Comparison of ENCODE assay signal across 22 mouse cellular contexts in the genomic region with DNA sequence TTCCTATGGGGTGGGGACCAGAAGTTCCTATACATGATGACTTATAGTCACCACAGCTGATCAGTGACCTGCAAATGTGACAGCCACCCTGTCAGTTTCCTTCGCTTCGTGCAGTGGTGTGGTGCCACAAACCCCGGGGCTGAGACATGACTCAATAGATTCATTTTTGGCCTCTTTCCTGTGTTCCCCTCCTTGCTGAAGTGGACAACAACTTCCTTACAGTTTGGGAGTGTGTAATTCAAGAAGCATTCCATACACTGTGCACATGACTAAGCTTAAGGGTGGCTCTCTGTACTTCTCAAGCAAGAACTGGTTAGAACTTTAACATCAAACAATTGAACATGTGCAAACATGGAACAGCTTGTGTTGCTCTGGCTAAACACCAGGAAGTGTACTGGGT. TPM values are rescaled to one million over a fixed set of nuclear protein-coding genes. Genes with fewer than 3 reads are reported as not detected.
DNase-seq lines count a peak whose midpoint lies in the region; ATAC-seq and TF ChIP-seq lines count a peak whose summit lies in the region.
"Had no signal": no experiment of that assay in that cellular context is flagged by ENCODE, and none has a peak within 500 bp of the region (broad histone marks: within the 10 kb centered on the region; RNA-seq: fewer than 3 reads in every experiment).

No protein-coding gene starts in this region.

- H3K27ac ChIP-seq in embryonic facial prominence, embryonic 14.5 days (replicated peaks; ENCODE audit: low read depth, low read length): no peak overlapping the region
- H3K27ac ChIP-seq in embryonic facial prominence, embryonic 10.5 days (replicated peaks): no peak overlapping the region
- H3K27ac ChIP-seq in embryonic fibroblast, embryonic 13.5 days (ENCODE audit: insufficient read depth, low read length): peak overlapping the region; percentile 82
- H3K27ac ChIP-seq: embryonic facial prominence, embryonic 15.5 days; neural tube, embryonic 13.5 days had no signal

- H3K36me3 ChIP-seq in embryonic facial prominence, embryonic 14.5 days (ENCODE audit: control insufficient read depth, insufficient read depth, low read length): no peaks in the 10 kb centered on the region
- H3K36me3 ChIP-seq in embryonic facial prominence, embryonic 10.5 days (replicated peaks): no peaks in the 10 kb centered on the region
- no peaks in the 10 kb centered on the region for H3K36me3 ChIP-seq in myocyte (ENCODE audit: control insufficient read depth, insufficient read depth)
- H3K36me3 ChIP-seq: embryonic facial prominence, embryonic 15.5 days; neural tube, embryonic 13.5 days had no signal

- no peak for TF ChIP-seq POLR2A in embryonic fibroblast, embryonic 13.5 days (IDR thresholded peaks at IDR 0.05; ENCODE audit: low read depth, low read length)
- TF ChIP-seq POLR2A in myocyte (IDR thresholded peaks at IDR 0.05; ENCODE audit: insufficient read length, low read depth): no peak

- H3K4me1 ChIP-seq in embryonic facial prominence, embryonic 14.5 days (ENCODE audit: control insufficient read depth, insufficient read depth, low read length): 0 out of 2 replicates have a peak, but pooled peaks cover 5% of the 10 kb centered on the region
- H3K4me1 ChIP-seq in embryonic facial prominence, embryonic 10.5 days: no peaks in the 10 kb centered on the region
- H3K4me1 ChIP-seq in embryonic fibroblast, embryonic 13.5 days (ENCODE audit: control insufficient read depth, insufficient read depth, low read length): peaks cover 28% of the 10 kb centered on the region; the same call in 1 of the 2 replicates
- H3K4me1 ChIP-seq: neural tube, embryonic 13.5 days had no signal

- no peak overlapping the region for H3ac ChIP-seq in myocyte (ENCODE audit: control insufficient read depth, insufficient read length)

- peak; percentile 60; the same call in 1 of the 2 replicates for ATAC-seq in embryonic facial prominence, embryonic 14.5 days (ENCODE audit: low read depth)
- ATAC-seq: forebrain, embryonic 14.5 days; hindbrain, embryonic 16.5 days; midbrain, embryonic 16.5 days had no signal

- no peak overlapping the region for H3K9ac ChIP-seq in embryonic facial prominence, embryonic 14.5 days (ENCODE audit: low read depth, low read length)
- H3K9ac ChIP-seq: embryonic facial prominence, embryonic 15.5 days; lung, embryonic 14.5 days; neural tube, embryonic 13.5 days had no signal

- peak; percentile 38 for DNase-seq in embryonic facial prominence, embryonic 14.5 days (ENCODE audit: low spot score)
- no peak for DNase-seq in embryonic facial prominence, embryonic 10.5 days (ENCODE audit: low spot score)
- peak; percentile 93 for DNase-seq in 416B (ENCODE audit: low read depth)
- DNase-seq in gastrocnemius, postnatal 10 days: no peak
- DNase-seq in kidney, adult 9 months: no peak
- no peak for DNase-seq in frontal cortex, postnatal 25 days (ENCODE audit: low spot score in 2 of 2)
- DNase-seq: cerebellum, postnatal 36 days; kidney, postnatal 14 days; layer of hippocampus, adult 9-11 months; liver; lung, embryonic 14.5 days; thymus, postnatal 25 days had no signal

- no peaks in the 10 kb centered on the region for H3K27me3 ChIP-seq in embryonic facial prominence, embryonic 14.5 days (replicated peaks; ENCODE audit: control insufficient read depth, insufficient read depth, low read length)
- no peaks in the 10 kb centered on the region for H3K27me3 ChIP-seq in embryonic facial prominence, embryonic 10.5 days (replicated peaks; ENCODE audit: low read depth, poor library complexity, severe bottlenecking)
- H3K27me3 ChIP-seq in myocyte (ENCODE audit: control insufficient read depth, insufficient read depth, insufficient read length): no peaks in the 10 kb centered on the region
- H3K27me3 ChIP-seq: embryonic facial prominence, embryonic 15.5 days; neural tube, embryonic 13.5 days had no signal

- H3K79me2 ChIP-seq in myocyte (ENCODE audit: control insufficient read depth, insufficient read depth): no peaks in the 10 kb centered on the region

- no peaks in the 10 kb centered on the region for H3K9me3 ChIP-seq in embryonic facial prominence, embryonic 14.5 days (ENCODE audit: control insufficient read depth, low read length)
- no peaks in the 10 kb centered on the region for H3K9me3 ChIP-seq in embryonic facial prominence, embryonic 10.5 days
- H3K9me3 ChIP-seq: embryonic facial prominence, embryonic 15.5 days; neural tube, embryonic 13.5 days had no signal

- H3K4me2 ChIP-seq in embryonic facial prominence, embryonic 14.5 days (ENCODE audit: low read depth, low read length): no peak overlapping the region
- H3K4me2 ChIP-seq in myocyte (ENCODE audit: low read depth): peak overlapping the region; percentile 56
- H3K4me2 ChIP-seq: embryonic facial prominence, embryonic 15.5 days; lung, embryonic 14.5 days; neural tube, embryonic 13.5 days had no signal

- no peak for TF ChIP-seq CTCF in embryonic fibroblast, embryonic 13.5 days (IDR thresholded peaks at IDR 0.05; ENCODE audit: borderline replicate concordance, insufficient read depth, low read length)

- 85% methylated on average over 3 of the region's 3 CpGs for WGBS in embryonic facial prominence, embryonic 14.5 days
- WGBS in embryonic facial prominence, embryonic 10.5 days: 83% methylated on average over 3 of the region's 3 CpGs

- H3K4me3 ChIP-seq in embryonic facial prominence, embryonic 14.5 days (ENCODE audit: low read depth, low read length): no peak overlapping the region
- H3K4me3 ChIP-seq in embryonic facial prominence, embryonic 10.5 days: no peak overlapping the region
- no peak overlapping the region for H3K4me3 ChIP-seq in embryonic fibroblast, embryonic 13.5 days (ENCODE audit: insufficient read depth, low read length)
- no peak overlapping the region for H3K4me3 ChIP-seq in myocyte
- H3K4me3 ChIP-seq: embryonic facial prominence, embryonic 15.5 days; neural tube, embryonic 13.5 days had no signal

TF ChIP-seq in myocyte, 11 proteins besides CTCF, POLR2A, EP300 and RAD21:
- no peak for TF ChIP-seq MYOG (IDR thresholded peaks at IDR 0.05; ENCODE audit: control insufficient read depth in 1 of 3, insufficient read depth in 1 of 3, insufficient read length in 2 of 3, low read depth in 2 of 3)
- TF ChIP-seq CEBPB (IDR thresholded peaks at IDR 0.05; ENCODE audit: insufficient read depth, poor library complexity, severe bottlenecking): no peak
- TF ChIP-seq MAX (IDR thresholded peaks at IDR 0.05; ENCODE audit: low read depth): no peak
- TF ChIP-seq POLR2AphosphoS2 (IDR thresholded peaks at IDR 0.05; ENCODE audit: insufficient read length, low read depth): no peak
- TF ChIP-seq SRF (IDR thresholded peaks at IDR 0.05; ENCODE audit: control insufficient read depth, insufficient read length, low read depth): no peak
- no peak for TF ChIP-seq REST (IDR thresholded peaks at IDR 0.05; ENCODE audit: insufficient read depth, insufficient read length)
- no peak for TF ChIP-seq TCF12 (IDR thresholded peaks at IDR 0.05; ENCODE audit: insufficient read depth, poor library complexity, severe bottlenecking)
- TF ChIP-seq USF1 (IDR thresholded peaks at IDR 0.05; ENCODE audit: low read depth): no peak
- no peak for TF ChIP-seq E2F4 (IDR thresholded peaks at IDR 0.05; ENCODE audit: insufficient read depth)
- TF ChIP-seq TCF3 (IDR thresholded peaks at IDR 0.05; ENCODE audit: insufficient read length, low read depth): no peak

RNA-seq across cellular contexts. Expression of a gene that starts 29.1 kb away (rescaled TPM):
- 2.0 and 2.1 TPM in 2 replicates for polyA plus RNA-seq in embryonic facial prominence, embryonic 14.5 days (2014; fragmentation: Nextera tagmentation; extraction: Ambion mirVana)
- 0.30 and 0.40 TPM in 2 replicates for polyA plus RNA-seq in embryonic facial prominence, embryonic 10.5 days (2016; fragmentation: Nextera tagmentation; extraction: Ambion mirVana)
- 4.6 and 6.7 TPM in 2 replicates for polyA plus RNA-seq in embryonic fibroblast, embryonic 13.5 days (2011; ENCODE audit: insufficient read length, low read depth, missing spikeins)
- not detected for polyA plus RNA-seq in myocyte (2012; fragmentation: generic; extraction: Trizol)
- not detected for total RNA-seq in gastrocnemius, postnatal 10 days (2021)
- total RNA-seq: gastrocnemius, adult 8-10 months; MEL had no signal

RNA-seq across cellular contexts. Expression of a gene that starts 50.5 kb away (rescaled TPM):
- polyA plus RNA-seq in embryonic facial prominence, embryonic 14.5 days (2014; fragmentation: Nextera tagmentation; extraction: Ambion mirVana): 0.10 TPM in 1 of 2 replicates, not detected in the other
- not detected in 2 replicates for polyA plus RNA-seq in embryonic facial prominence, embryonic 10.5 days (2016; fragmentation: Nextera tagmentation; extraction: Ambion mirVana)
- not detected in 2 replicates for polyA plus RNA-seq in embryonic fibroblast, embryonic 13.5 days (2011; ENCODE audit: insufficient read length, low read depth, missing spikeins)
- not detected for polyA plus RNA-seq in myocyte (2012; fragmentation: generic; extraction: Trizol)
- total RNA-seq in gastrocnemius, postnatal 10 days (2021): not detected
- total RNA-seq: gastrocnemius, adult 8-10 months had no signal
- polyA plus RNA-seq: embryonic facial prominence, embryonic 15.5 days; forebrain, embryonic 14.5 days; heart, postnatal 0 days; midbrain, embryonic 16.5 days; neural tube, embryonic 13.5 days had no signal

Comparison
In these comparisons a context has a peak if more than half of its experiments do, and no peak if none do; other contexts are left out.
1. DNase-seq: peak in embryonic facial prominence, embryonic 14.5 days (single experiment) and 416B (single experiment); none in embryonic facial prominence, embryonic 10.5 days (single experiment), gastrocnemius, postnatal 10 days (single experiment), kidney, adult 9 months (single experiment) and frontal cortex, postnatal 25 days (0 of 2).